Mouse (Mus musculus) Muller cell, postnatal 12 days (primary cell): Measurements from ENCODE around the gene Pgpep1.
A peak's percentile ranks its signal among the peaks of the same experiment; 100 is the strongest.

ENCODE experiments used
- DNase-seq: peaks from one replicate; pipeline ENCODE4 v3.0.0-alpha.2; 2015; ENCODE audit errors: inconsistent ontology term

Pgpep1 gene

GRCm38 (mm10) chr8:70608749-70609367, 51.3 kb downstream of the Pgpep1 start, which contains the start of gene Ssbp4:
Gene Ssbp4, minus strand, starts transcription at chr8:70608872.
- no peak for DNase-seq

GRCm38 (mm10) chr8:70607898-70608748, 52.1 kb downstream of the Pgpep1 start:
- DNase-seq: peak; percentile 72

- no peak for DNase-seq
These were observed 52.6 kb downstream of the Pgpep1 start for GRCm38 (mm10) chr8:70607603-70607897.

GRCm38 (mm10) chr8:70606780-70607602, 53.2 kb downstream of the Pgpep1 start:
- DNase-seq: no peak

GRCm38 (mm10) chr8:70605871-70606779, 54.1 kb downstream of the Pgpep1 start:
- DNase-seq: no peak

- no peak for DNase-seq
These were observed 55.6 kb downstream of the Pgpep1 start for GRCm38 (mm10) chr8:70604558-70604957.

- DNase-seq: no peak
These were observed 57.9 kb downstream of the Pgpep1 start for GRCm38 (mm10) chr8:70602139-70602811.

GRCm38 (mm10) chr8:70601271-70601649, 58.9 kb downstream of the Pgpep1 start:
- DNase-seq: peak; percentile 85

- no peak for DNase-seq
These were observed 59.5 kb downstream of the Pgpep1 start for GRCm38 (mm10) chr8:70600473-70601270.

- no peak for DNase-seq
These were observed 60.5 kb downstream of the Pgpep1 start for GRCm38 (mm10) chr8:70599507-70600290.

- no peak for DNase-seq
These were observed 61.5 kb downstream of the Pgpep1 start for GRCm38 (mm10) chr8:70598722-70599121.

- peak; percentile 82 for DNase-seq
These were observed 61.9 kb downstream of the Pgpep1 start for GRCm38 (mm10) chr8:70598283-70598682.

GRCm38 (mm10) chr8:70597417-70598272, 62.5 kb downstream of the Pgpep1 start:
- no peak for DNase-seq

- DNase-seq: no peak
These were observed 63.3 kb downstream of the Pgpep1 start for GRCm38 (mm10) chr8:70596775-70597416.
